Mouse (Mus musculus) liver, adult 2 months (tissue): ENCODE data around the gene Elmo3.

Experiments
- CTCF ChIP-seq: fragments of 200-500 bp; IDR thresholded peaks from 2 replicates; pipeline ENCODE4 v1.5.1; 2011; ENCODE audit warnings: low read depth, low read length, control low read depth
- POLR2A ChIP-seq: fragments of 200-500 bp; IDR thresholded peaks from 2 replicates; pipeline ENCODE4 v1.6.1; 2011; ENCODE audit warnings: low read length, control low read depth; ENCODE audit not compliant: insufficient read depth; ENCODE audit errors: extremely low read depth

DNA sequence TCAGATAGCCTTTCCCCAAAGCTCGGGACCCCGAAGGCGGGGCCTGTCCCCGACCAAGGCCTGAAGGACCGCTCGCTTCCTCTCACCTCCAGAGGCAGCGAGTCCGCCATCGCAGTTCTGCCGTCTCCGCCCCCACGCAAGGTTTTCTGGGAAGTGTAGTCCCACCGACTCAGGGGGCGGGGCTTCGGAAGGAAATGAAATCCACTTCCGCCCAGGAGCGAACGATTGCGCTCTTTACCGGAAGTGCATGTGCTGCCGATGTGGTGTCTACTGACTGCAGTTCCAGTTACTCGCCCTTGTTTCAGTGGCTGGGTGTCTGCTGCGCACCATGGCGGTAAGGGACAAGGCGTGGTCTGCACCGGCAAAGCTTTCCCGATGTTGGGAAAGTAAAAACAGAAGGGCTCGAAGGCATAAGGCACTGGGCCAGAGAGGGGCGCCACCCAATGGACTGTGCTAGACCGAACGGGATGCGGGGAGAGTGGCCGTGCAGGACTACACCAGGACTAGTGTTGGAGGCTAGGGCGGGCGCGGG is 20.8 kb downstream of the Elmo3 start, which contains the start of the genes Lrrc29 and Tmem208:
- TF ChIP-seq POLR2A = peak; percentile 76
- TF ChIP-seq CTCF = peak; percentile 61
